Mouse (Mus musculus) activated CD4-positive, CD25-positive, alpha-beta regulatory T cell (primary cell): ENCODE data around the gene Fkbp7. TPM values are rescaled to one million over a fixed set of nuclear protein-coding genes. Genes with fewer than 3 reads are reported as not detected.

Experiments
- polyA plus RNA-seq, 2 experiments: library from polyadenylated mRNA; unstranded; fragments of 100-300 nt; shearing (Covaris generic); gene quantifications; one replicate each; pipeline ENCODE4 v1.2.1; 2017

Fkbp7 gene
- 1 to 10 TPM; 1.6 to 2.2 TPM for polyA plus RNA-seq

GRCm38 (mm10) chr2:76672966-76673392 lies at the start of gene Fkbp7:
Fkbp7 (minus strand) TSS chr2:76673116.

GRCm38 (mm10) chr2:76674725-76675427 lies 2.0 kb upstream of the Fkbp7 start, which contains the start of gene Plekha3:
Plekha3 (plus strand) TSS chr2:76675281.

GRCm38 (mm10) chr2:76647883-76648570 lies 24.9 kb downstream of the Fkbp7 start, which contains the start of the genes Prkra and Pjvk:
Prkra (minus strand) TSS chr2:76648015.
Pjvk (plus strand) TSS chr2:76648476.

Other genes with a start within 250 kb of the Fkbp7 start
- 1 to 10 TPM; 6.1 to 8.0 TPM for gene Prkra, start 25.1 kb downstream of the Fkbp7 start, polyA plus RNA-seq
- gene Pjvk, start 24.6 kb downstream of the Fkbp7 start, polyA plus RNA-seq: not detected
- 10 to 100 TPM; 38.5 to 40.5 TPM for gene Plekha3, start 2.2 kb upstream of the Fkbp7 start, polyA plus RNA-seq